Mouse (Mus musculus): Measurements from ENCODE around the gene Gm17349.

- TF ChIP-seq CTCF (IDR thresholded peaks at IDR 0.05; ENCODE audit: control insufficient read depth, insufficient read depth, insufficient read length) (no peak), USF1 (IDR thresholded peaks at IDR 0.05; ENCODE audit: low read depth) (no peak), MAX (IDR thresholded peaks at IDR 0.05) (no peak), MYOG (IDR thresholded peaks at IDR 0.05; ENCODE audit: control insufficient read depth, extremely low read depth, insufficient read length) (no peak), CEBPB (IDR thresholded peaks at IDR 0.05; ENCODE audit: low read depth) (no peak), FOSL1 (IDR thresholded peaks at IDR 0.05; ENCODE audit: insufficient read depth, low read length, poor library complexity, severe bottlenecking) (no peak), MYOD1 (IDR thresholded peaks at IDR 0.05; ENCODE audit: control insufficient read depth, insufficient read length, low read depth) (no peak)
Observed at GRCm38 (mm10) chr15:99731678-99732077, 26.4 kb upstream of the Gm17349 start.
